Mouse (Mus musculus): Measurements from ENCODE around the gene Ambra1. TPM values are rescaled to one million over a fixed set of nuclear protein-coding genes. Genes with fewer than 3 reads are reported as not detected.

The Ambra1 gene
- total and polyA plus RNA-seq, 3 experiments, result 15.8 to 27.1 (median 21.9) TPM

GRCm38 (mm10) chr2:91708361-91708760, 21.6 kb upstream of the Ambra1 start:
- Histone ChIP-seq H3K9me3 (replicated peaks; ENCODE audit: low read length) (no peaks in the 10 kb centered on the region), H3K36me3 (replicated peaks in 1 of 2; ENCODE audit: control insufficient read depth in 1 of 2, insufficient read depth in 1 of 2, low read length in 1 of 2) (peaks cover 3 to 9% of the 10 kb centered on the region in 2 experiments), H3K27me3 (replicated peaks) (no peaks in the 10 kb centered on the region), H3K4me3 (replicated peaks in 1 of 3; ENCODE audit: low read depth in 2 of 3, low read length in 2 of 3, poor library complexity in 1 of 3) (no peak overlapping the region), H3K4me2 (ENCODE audit: insufficient read depth, low read depth, poor library complexity, severe bottlenecking) (no peak overlapping the region), H3K27ac (ENCODE audit: insufficient read depth, low read depth) (no peak overlapping the region), H3K79me2 (replicated peaks; ENCODE audit: control insufficient read depth, extremely low read depth, insufficient read depth, poor library complexity, severe bottlenecking) (peaks cover 18% of the 10 kb centered on the region), H3K9ac (ENCODE audit: insufficient read depth, low read depth) (no peak overlapping the region), H3K4me1 (ENCODE audit: control insufficient read depth in 1 of 2, insufficient read depth in 2 of 2) (peaks cover 5 to 21% of the 10 kb centered on the region in 2 experiments)
- dilution Hi-C loops (cut with MboI; ENCODE audit: extremely low pct_ligation_motif_present, extremely low pct_unique_long_range_greater_than_20kb, low sequenced_read_pairs) (no loop called here), in situ Hi-C loops (cut with MboI; ENCODE audit: low pct_ligation_motif_present, low pct_unique_long_range_greater_than_20kb, low sequenced_read_pairs) (no loop called here)
- DNase-seq (ENCODE audit: extremely low read depth), result no peak
- TF ChIP-seq RAD21 (IDR thresholded peaks at IDR 0.05; ENCODE audit: low read depth, low read length) (no peak), E2F4 (IDR thresholded peaks at IDR 0.05; ENCODE audit: insufficient replicate concordance, low read depth, low read length) (no peak), UBTF (IDR thresholded peaks at IDR 0.05; ENCODE audit: low read depth, low read length) (no peak), POLR2AphosphoS2 (IDR thresholded peaks at IDR 0.05; ENCODE audit: low read depth, low read length) (no peak), JUND (conservative IDR thresholded peaks at IDR 0.05; ENCODE audit: low read depth, low read length) (no peak), MYC (IDR thresholded peaks at IDR 0.05; ENCODE audit: low read depth, low read length) (no peak), NRF1 (IDR thresholded peaks at IDR 0.05; ENCODE audit: low read depth, low read length) (no peak), CHD2 (IDR thresholded peaks at IDR 0.05; ENCODE audit: low read length) (no peak), MAZ (IDR thresholded peaks at IDR 0.05; ENCODE audit: low read depth, low read length) (no peak), MXI1 (IDR thresholded peaks at IDR 0.05; ENCODE audit: low read depth, low read length) (no peak), SIN3A (IDR thresholded peaks at IDR 0.05; ENCODE audit: low read length) (no peak), RCOR1 (conservative IDR thresholded peaks at IDR 0.05; ENCODE audit: low read depth, low read length) (no peak), HCFC1 (IDR thresholded peaks at IDR 0.05; ENCODE audit: low read depth, low read length) (no peak), JUN (IDR thresholded peaks at IDR 0.05; ENCODE audit: insufficient read depth, low read depth, low read length) (no peak), GABPA (IDR thresholded peaks at IDR 0.05; ENCODE audit: insufficient replicate concordance, low read depth, low read length) (no peak)

- Histone ChIP-seq H3K27me3 (replicated peaks) (no peaks in the 10 kb centered on the region), H3K4me3 (replicated peaks in 1 of 3; ENCODE audit: low read depth in 2 of 3, low read length in 2 of 3, poor library complexity in 1 of 3) (peak within 1 kb of the TSS; percentile 74 to 95 (median 89)), H3K27ac (ENCODE audit: insufficient read depth, low read depth) (peak within 1 kb of the TSS; percentile 64), H3K4me1 (ENCODE audit: control insufficient read depth in 1 of 2, insufficient read depth in 2 of 2) (peaks cover 5 to 29% of the 10 kb centered on the region in 2 experiments), H3K36me3 (replicated peaks in 1 of 2; ENCODE audit: control insufficient read depth in 1 of 2, insufficient read depth in 1 of 2, low read length in 1 of 2) (peaks cover 3 to 11% of the 10 kb centered on the region in 2 experiments), H3K9me3 (replicated peaks; ENCODE audit: low read length) (no peaks in the 10 kb centered on the region), H3K4me2 (ENCODE audit: insufficient read depth, low read depth, poor library complexity, severe bottlenecking) (peak within 1 kb of the TSS; percentile 92), H3K9ac (ENCODE audit: insufficient read depth, low read depth) (peak within 1 kb of the TSS; percentile 92), H3K79me2 (replicated peaks; ENCODE audit: control insufficient read depth, extremely low read depth, insufficient read depth, poor library complexity, severe bottlenecking) (peaks cover 18% of the 10 kb centered on the region)
- dilution Hi-C loops (cut with MboI; ENCODE audit: extremely low pct_ligation_motif_present, extremely low pct_unique_long_range_greater_than_20kb, low sequenced_read_pairs) (no loop called here), in situ Hi-C loops (cut with MboI; ENCODE audit: low pct_ligation_motif_present, low pct_unique_long_range_greater_than_20kb, low sequenced_read_pairs) (no loop called here)
- peak; percentile 83 for DNase-seq (ENCODE audit: extremely low read depth)
- TF ChIP-seq SMC3 (IDR thresholded peaks at IDR 0.05; ENCODE audit: low read depth, low read length) (no peak), ZKSCAN1 (IDR thresholded peaks at IDR 0.05; ENCODE audit: borderline replicate concordance, low read depth, low read length) (no peak), ZC3H11A (IDR thresholded peaks at IDR 0.05; ENCODE audit: low read depth, low read length) (peak; percentile 100), PAX5 (IDR thresholded peaks at IDR 0.05; ENCODE audit: low read length) (no peak), RAD21 (IDR thresholded peaks at IDR 0.05; ENCODE audit: low read depth, low read length) (no peak; the same call in 1 of the 2 replicates), JUN (IDR thresholded peaks at IDR 0.05; ENCODE audit: insufficient read depth, low read depth, low read length) (no peak), USF2 (conservative IDR thresholded peaks at IDR 0.05; ENCODE audit: low read depth, low read length) (no peak), KAT2A (IDR thresholded peaks at IDR 0.05; ENCODE audit: insufficient replicate concordance, low read length) (0 out of 2 replicates have a peak, but pooled peaks have one; percentile 64), ELF1 (IDR thresholded peaks at IDR 0.05; ENCODE audit: low read depth, low read length) (peak; percentile 91), EP300 (IDR thresholded peaks at IDR 0.05; ENCODE audit: low read length) (no peak), JUND (conservative IDR thresholded peaks at IDR 0.05; ENCODE audit: low read depth, low read length) (0 out of 2 replicates have a peak, but pooled peaks have one; percentile 22), POLR2A (IDR thresholded peaks at IDR 0.05; ENCODE audit: low read depth, low read length) (peak; percentile 86), NRF1 (IDR thresholded peaks at IDR 0.05; ENCODE audit: low read depth, low read length) (peak; percentile 74), CHD1 (IDR thresholded peaks at IDR 0.05; ENCODE audit: low read depth, low read length) (no peak), MAZ (IDR thresholded peaks at IDR 0.05; ENCODE audit: low read depth, low read length) (peak; percentile 86; the same call in 1 of the 2 replicates), MAFK (IDR thresholded peaks at IDR 0.05; ENCODE audit: insufficient replicate concordance, low read length) (no peak), IRF4 (IDR thresholded peaks at IDR 0.05; ENCODE audit: low read depth, low read length) (peak; percentile 29; the same call in 1 of the 2 replicates), USF1 (IDR thresholded peaks at IDR 0.05; ENCODE audit: low read depth, low read length) (no peak), SIN3A (IDR thresholded peaks at IDR 0.05; ENCODE audit: low read length) (peak; percentile 97), TBP (conservative IDR thresholded peaks at IDR 0.05; ENCODE audit: low read depth, low read length) (peak; percentile 70)
These were observed 19.4 kb upstream of the Ambra1 start, which contains the start of the genes Atg13 and Harbi1 for GRCm38 (mm10) chr2:91710272-91711234. Gene Atg13 (minus strand): TSS chr2:91710576. Gene Harbi1 (plus strand): TSS chr2:91710852.
